In the genomic region with DNA sequence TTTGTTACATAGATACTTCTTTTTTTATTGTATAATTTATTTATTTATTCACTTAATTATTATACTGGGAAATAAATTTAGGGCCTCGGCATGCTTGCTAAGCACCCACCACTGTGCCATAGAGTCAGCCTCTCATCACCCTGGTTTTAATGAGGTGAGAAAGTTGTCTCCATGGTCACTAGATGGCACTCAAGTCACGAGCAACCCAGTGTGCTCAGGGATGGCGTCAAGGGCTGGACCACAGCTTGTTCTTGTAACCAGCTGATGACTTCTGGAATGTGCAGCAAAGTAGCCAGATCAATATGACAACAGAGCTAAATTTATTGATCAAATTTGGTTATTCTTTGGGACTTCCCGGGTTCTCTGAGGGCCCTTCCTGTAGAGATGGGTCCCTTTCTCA, we compare ENCODE assay signal across 9 mouse cellular contexts.
DNase-seq lines count a peak whose midpoint lies in the region; ATAC-seq and TF ChIP-seq lines count a peak whose summit lies in the region.
"Had no signal": no experiment of that assay in that cellular context is flagged by ENCODE, and none has a peak within 500 bp of the region (broad histone marks: within the 10 kb centered on the region; RNA-seq: fewer than 3 reads in every experiment).

No protein-coding gene starts in this region.

- no peak for ATAC-seq in G1E (ENCODE audit: extremely low read depth, insufficient number of reproducible peaks, low FRiP score, poor library complexity, severe bottlenecking)
- peak; percentile 75 for ATAC-seq in intestine, embryonic 15.5 days

- no peak overlapping the region for H3K4me3 ChIP-seq in G1E (ENCODE audit: low read depth, low read length)
- no peak overlapping the region for H3K4me3 ChIP-seq in cortical plate, adult 2 months (ENCODE audit: insufficient read depth, low read length)
- no peak overlapping the region for H3K4me3 ChIP-seq in intestine, embryonic 15.5 days (replicated peaks)
- H3K4me3 ChIP-seq: limb, embryonic 15.5 days had no signal

- no peaks in the 10 kb centered on the region for H3K4me1 ChIP-seq in G1E (ENCODE audit: insufficient read depth, low read depth, low read length)
- H3K4me1 ChIP-seq in cortical plate, adult 2 months (ENCODE audit: control insufficient read depth, insufficient read depth, low read length) = no peaks in the 10 kb centered on the region
- H3K4me1 ChIP-seq in intestine, embryonic 15.5 days (replicated peaks) = no peaks in the 10 kb centered on the region

- intact Hi-C loops in heart, postnatal 10 days (cut with DNase I) = loop anchor here (10.0 kb wide), 1 partner anchor 921 kb away; no protein-coding TSS in a partner anchor
- intact Hi-C loops in heart, postnatal 25 days (cut with DNase I) = loop anchor here (5.0 to 10.0 kb wide), 3 partner anchors 311 to 484 kb away; no protein-coding TSS in a partner anchor

- no peak for TF ChIP-seq POLR2A in cortical plate, adult 2 months (IDR thresholded peaks at IDR 0.05; ENCODE audit: extremely low read depth, insufficient read depth, low read length)

- H3K4me2 ChIP-seq in intestine, embryonic 15.5 days (replicated peaks) = no peak overlapping the region
- H3K4me2 ChIP-seq: limb, embryonic 15.5 days had no signal

- peaks cover 3% of the 10 kb centered on the region; the same call in 1 of the 2 replicates for H3K27me3 ChIP-seq in G1E (ENCODE audit: insufficient read depth, low read length)
- no peaks in the 10 kb centered on the region for H3K27me3 ChIP-seq in intestine, embryonic 15.5 days (replicated peaks)

- no peaks in the 10 kb centered on the region for H3K36me3 ChIP-seq in G1E (replicated peaks)
- H3K36me3 ChIP-seq in intestine, embryonic 15.5 days = no peaks in the 10 kb centered on the region
- H3K36me3 ChIP-seq: limb, embryonic 15.5 days had no signal

- peak; percentile 43 to 66 for DNase-seq in heart, postnatal 10 days
- no peak for DNase-seq in heart, postnatal 25 days (ENCODE audit: low spot score)
- DNase-seq in G1E (ENCODE audit: low spot score) = peak; percentile 8
- peak; percentile 40 for DNase-seq in lung, postnatal 14 days
- DNase-seq in right cerebral cortex, postnatal 4 days = peak; percentile 44
- DNase-seq in T-cell, adult 2 months (ENCODE audit: low spot score) = no peak

- no peak overlapping the region for H3K27ac ChIP-seq in cortical plate, adult 2 months (ENCODE audit: insufficient read depth, low read length)
- H3K27ac ChIP-seq in intestine, embryonic 15.5 days = no peak overlapping the region
- H3K27ac ChIP-seq: limb, embryonic 15.5 days had no signal

- no peak overlapping the region for H3K9ac ChIP-seq in intestine, embryonic 15.5 days
- H3K9ac ChIP-seq: limb, embryonic 15.5 days had no signal

- H3K9me3 ChIP-seq in G1E (replicated peaks) = no peaks in the 10 kb centered on the region
- no peaks in the 10 kb centered on the region for H3K9me3 ChIP-seq in intestine, embryonic 15.5 days
- H3K9me3 ChIP-seq: limb, embryonic 15.5 days had no signal

- WGBS in intestine, embryonic 15.5 days = 23% methylated on average over 4 of the region's 4 CpGs

- TF ChIP-seq CTCF in G1E (IDR thresholded peaks at IDR 0.05; ENCODE audit: low read depth, low read length) = no peak
- TF ChIP-seq CTCF in cortical plate, adult 2 months (IDR thresholded peaks at IDR 0.05; ENCODE audit: extremely low read depth, insufficient read depth, low read length) = peak; percentile 94

Comparison
In these comparisons a context has a peak if more than half of its experiments do, and no peak if none do; other contexts are left out.
1. DNase-seq: peak in heart, postnatal 10 days (2 of 2), G1E (single experiment), lung, postnatal 14 days (single experiment) and right cerebral cortex, postnatal 4 days (single experiment); none in heart, postnatal 25 days (single experiment) and T-cell, adult 2 months (single experiment).